Mouse (Mus musculus) yolk sac, embryonic 10.5 days (tissue): ENCODE results near the gene Olfr926.
"Not testable (repeated sequence)": the region's sequence is repeated elsewhere in the genome, so short reads cannot be mapped to it uniquely, and the experiment has no call there.

ENCODE experiments used
- DNase-seq: peaks from one replicate; pipeline ENCODE4 v3.0.0-alpha.2; 2017; ENCODE audit warnings: low spot score

Gene Olfr926

DNA sequence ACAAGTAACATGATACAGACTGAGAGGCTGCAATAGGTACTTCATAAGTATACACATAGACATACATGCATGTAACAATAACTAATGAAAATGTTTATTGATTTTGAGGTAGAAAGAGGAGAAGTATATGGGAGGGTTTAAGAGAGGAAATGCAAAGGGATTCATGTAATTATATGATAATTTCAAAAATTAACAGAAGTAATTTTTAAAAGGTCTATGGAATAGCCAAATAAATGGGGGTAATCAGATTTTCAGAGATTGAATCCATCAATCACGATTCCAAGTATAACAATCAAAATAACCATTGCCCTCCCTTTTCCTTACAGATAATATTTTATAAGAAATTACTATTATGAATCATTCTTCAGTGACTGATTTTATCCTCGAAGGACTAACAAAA, at the start of gene Olfr926:
Olfr926 (plus strand) TSS at position 301 of the 400 bp plus-strand sequence.
- DNase-seq, result no peak

DNA sequence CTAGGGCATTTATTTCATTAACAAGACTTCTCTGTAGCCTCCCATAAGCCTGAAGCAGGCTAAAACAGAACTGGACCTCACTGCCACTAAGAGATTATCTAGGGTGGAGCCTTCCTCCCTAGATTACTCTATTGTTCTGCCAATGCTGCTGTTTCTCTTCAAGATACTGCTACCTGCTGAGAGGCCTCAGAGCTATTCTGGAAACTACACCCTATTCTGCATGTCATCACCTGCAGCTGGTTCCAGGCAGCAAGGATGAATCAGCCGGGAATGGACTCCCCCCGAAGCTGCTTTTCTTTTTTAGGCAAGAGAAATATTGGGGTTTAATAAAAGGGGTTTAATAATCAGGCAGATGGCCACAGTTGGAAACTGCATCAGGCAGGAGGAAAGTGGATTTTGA, 43.9 kb upstream of the Olfr926 start:
- DNase-seq, result no peak

DNA sequence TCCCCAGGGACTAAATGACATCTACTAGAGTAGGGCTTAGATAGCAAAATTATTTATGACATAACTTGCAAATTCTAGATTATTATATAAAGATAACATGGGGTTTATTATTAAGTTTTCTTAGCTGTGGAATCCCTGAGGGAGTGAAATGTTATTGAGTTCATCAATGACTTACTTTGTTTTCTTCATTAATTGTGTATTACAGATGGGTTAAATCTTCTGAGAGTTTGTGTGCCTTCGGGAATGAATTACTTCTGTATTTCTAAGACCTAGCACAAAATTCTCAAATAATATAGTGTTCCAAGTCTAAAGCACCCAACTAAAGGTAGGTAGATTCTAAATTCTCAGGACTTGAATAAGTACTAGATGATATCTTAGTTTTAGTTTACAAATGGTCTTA, 32.8 kb upstream of the Olfr926 start, which contains the start of gene Olfr924:
Olfr924 (plus strand) TSS at position 301 of the 400 bp plus-strand sequence.
- DNase-seq, result no peak

DNA sequence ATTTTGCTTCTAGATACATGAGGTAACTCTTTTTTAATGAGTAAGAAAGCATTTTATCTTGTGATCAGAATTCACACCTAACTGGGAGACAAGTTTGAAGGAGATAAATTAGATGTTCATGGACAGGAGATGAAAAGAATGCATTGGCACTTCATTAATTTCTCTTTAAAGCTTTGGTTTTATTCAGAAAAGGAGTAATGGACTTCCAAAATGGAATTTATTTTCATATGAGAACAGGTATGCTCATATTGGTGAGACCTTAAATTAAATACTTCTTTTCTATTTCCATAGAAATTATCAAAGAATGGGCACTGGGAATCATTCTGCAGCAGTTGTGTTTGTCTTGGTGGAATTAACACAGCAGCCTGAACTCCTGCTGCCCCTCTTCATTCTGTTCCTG, 22.2 kb upstream of the Olfr926 start, which contains the start of gene Olfr26:
Olfr26 (plus strand) TSS at position 301 of the 400 bp plus-strand sequence.
- DNase-seq, result no peak

DNA sequence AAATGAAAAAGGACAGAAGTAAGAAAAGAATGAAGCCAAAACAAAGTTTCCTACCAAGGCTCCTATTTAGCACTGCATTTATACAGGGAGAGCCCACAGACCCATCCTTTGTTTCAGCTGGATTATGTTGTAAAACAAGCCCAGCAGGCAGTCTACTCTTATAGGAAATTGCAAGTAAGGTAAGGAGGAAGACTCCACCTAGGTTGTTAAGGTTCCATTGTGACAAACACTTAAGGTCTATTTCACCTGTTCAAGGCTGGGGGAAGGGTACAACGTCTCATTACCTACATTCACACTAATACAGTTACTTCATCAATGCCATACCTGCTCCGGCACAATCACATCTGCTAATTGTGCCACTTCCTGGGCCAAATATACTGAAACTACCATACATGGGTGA, 2.0 kb upstream of the Olfr926 start:
- DNase-seq, result not testable (repeated sequence)
